Mouse (Mus musculus) adrenal gland, adult 2 months (tissue): ENCODE results near the gene Ptprd. TPM values are rescaled to one million over a fixed set of nuclear protein-coding genes. Genes with fewer than 3 reads are reported as not detected.
"Not testable (repeated sequence)": the region's sequence is repeated elsewhere in the genome, so short reads cannot be mapped to it uniquely, and the experiment has no call there.

Experiments used
- DNase-seq: peaks from one replicate; pipeline ENCODE4 v3.0.0; 2021
- polyA plus RNA-seq: library from polyadenylated mRNA; depleted of rRNA; stranded (reverse); fragments of >200 nt; gene quantifications from 2 replicates; pipeline ENCODE4 v1.2.3, GENCODE M21; 2012
- total RNA-seq, 2 experiments: library from RNA; stranded (reverse); gene quantifications; 2 replicates each; pipeline ENCODE4 v1.2.3; 2021

Gene Ptprd
- total and polyA plus RNA-seq, 3 experiments: 6.2 to 91.9 (median 79.1) TPM

- no peak for DNase-seq
Measured at GRCm38 (mm10) chr4:77889489-77889888, 322.3 kb downstream of the Ptprd start.

- DNase-seq: no peak
Measured at GRCm38 (mm10) chr4:77880213-77880612, 331.5 kb downstream of the Ptprd start.

DNA sequence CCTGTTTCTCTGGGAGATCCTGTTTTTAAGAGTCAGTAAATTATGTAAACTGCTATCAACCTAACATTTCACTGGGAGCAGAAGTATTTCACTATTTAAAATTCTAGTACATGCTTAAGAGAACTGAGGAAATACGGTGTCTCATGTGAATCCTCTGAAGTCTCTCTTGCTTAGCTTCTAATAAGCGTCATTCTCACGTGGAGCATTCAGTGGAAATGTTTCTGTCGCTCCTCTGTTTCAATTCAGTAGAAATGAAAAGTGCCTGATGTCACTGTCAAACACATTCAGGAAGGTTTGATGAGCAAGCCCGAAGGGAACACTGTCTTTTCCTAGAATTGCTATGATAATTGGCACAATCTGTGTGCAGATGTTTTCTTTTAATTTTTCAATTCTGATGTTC, 350.5 kb downstream of the Ptprd start:
- no peak for DNase-seq

DNA sequence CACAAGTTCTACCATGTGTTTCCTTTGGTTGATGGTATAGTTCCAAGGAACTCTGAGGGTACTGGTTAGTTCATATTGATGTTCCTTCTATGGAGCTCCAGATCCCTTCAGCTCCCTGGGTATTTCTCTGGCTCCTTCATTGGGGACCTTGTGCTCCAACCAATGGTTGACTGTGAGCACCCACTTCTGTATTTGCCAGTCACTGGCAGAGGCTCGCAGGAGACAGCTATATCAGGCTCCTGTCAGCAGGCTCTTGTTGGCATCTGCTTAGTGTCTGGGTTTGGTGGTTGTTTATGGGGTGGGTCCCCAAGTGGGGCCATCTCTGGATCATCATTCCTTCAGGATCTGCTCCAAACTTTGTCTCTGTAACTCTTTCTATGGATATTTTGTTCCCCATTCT, 414.4 kb downstream of the Ptprd start:
- not testable (repeated sequence) for DNase-seq

- DNase-seq: no peak
Measured at GRCm38 (mm10) chr4:77777237-77777636, 434.5 kb downstream of the Ptprd start.

DNA sequence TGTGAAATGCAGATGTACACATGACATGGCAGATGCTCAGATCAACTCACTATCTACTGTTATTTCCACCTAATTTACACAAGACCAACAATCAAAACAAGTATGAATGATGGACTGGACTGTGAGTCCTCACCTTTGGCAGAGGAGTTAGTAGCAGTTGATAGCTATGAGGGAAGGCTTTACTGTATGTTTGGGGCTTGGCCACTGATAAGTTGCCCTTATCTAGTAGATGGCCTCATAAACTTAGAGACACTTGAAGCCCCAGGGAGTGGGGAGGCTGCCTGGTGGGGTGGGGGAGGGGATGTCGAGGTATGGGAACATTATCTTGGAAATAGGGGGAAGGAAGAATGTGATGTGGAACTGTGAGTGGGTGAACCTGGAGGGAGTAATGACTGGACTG, 448.0 kb downstream of the Ptprd start:
- DNase-seq: no peak

- no peak for DNase-seq
Measured at GRCm38 (mm10) chr4:77743391-77743790, 468.4 kb downstream of the Ptprd start.

DNA sequence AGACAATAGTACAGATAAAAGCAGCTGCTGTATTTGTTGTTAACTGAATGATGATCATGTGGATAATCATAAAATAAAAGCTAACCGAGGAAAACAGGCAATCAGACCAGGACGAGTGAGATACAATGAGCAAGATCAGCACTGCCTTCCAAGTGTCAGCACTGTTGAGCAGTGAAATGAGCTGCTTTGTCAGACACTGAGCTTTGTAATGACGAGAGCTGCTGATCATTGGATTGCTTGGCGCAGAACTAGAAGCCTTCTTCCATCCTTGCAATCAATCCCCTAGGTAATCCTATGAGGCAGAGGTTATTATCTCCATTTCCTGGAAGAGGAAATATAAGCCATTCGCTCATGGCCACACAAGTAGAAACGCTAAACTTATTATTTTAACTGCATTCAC, 489.9 kb downstream of the Ptprd start:
- DNase-seq: no peak

- no peak for DNase-seq
Measured at GRCm38 (mm10) chr4:77717792-77718191, 494.0 kb downstream of the Ptprd start.

GRCm38 (mm10) chr4:77710231-77710630, 501.5 kb downstream of the Ptprd start:
- DNase-seq: no peak

DNA sequence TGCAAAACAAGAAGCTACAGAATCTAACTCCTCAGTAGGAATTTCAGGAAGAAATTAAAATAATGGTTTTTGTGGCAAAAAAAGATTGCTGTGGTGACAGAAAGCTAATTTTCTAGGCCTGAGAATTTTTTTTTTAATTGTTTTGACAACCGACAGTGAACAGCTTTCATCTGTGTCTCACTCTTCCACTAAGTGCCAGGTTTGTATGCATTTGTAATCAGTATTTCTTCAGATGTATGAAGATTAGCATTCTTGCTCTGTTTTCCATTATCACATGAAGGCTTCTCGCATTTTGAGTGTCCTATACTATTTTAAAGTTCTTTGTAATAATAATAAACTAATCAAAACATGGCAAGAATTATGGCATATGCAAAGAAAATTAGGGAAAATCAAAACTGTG, 513.5 kb downstream of the Ptprd start:
- DNase-seq: no peak

- no peak for DNase-seq
Measured at GRCm38 (mm10) chr4:77675798-77676197, 536.0 kb downstream of the Ptprd start.

DNA sequence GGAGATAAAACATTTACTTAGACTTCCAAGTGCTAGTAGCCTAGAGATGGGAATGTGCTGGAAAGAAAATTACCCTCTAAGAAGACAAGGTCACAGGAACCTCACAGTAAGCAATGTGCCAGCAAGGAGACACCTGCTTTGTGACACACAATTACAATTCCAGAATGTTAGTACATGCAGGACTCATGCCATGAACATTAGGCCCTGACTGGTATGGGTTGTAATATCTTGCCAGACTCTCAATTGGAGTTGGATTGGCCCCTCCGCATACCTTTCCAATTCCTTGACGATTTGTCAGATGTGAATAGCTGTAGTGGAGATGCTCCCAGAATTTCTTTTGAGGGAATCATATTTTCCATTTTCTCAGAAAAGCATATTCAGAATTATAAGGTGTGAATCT, 547.0 kb downstream of the Ptprd start:
- DNase-seq: no peak

- DNase-seq: no peak
Measured at GRCm38 (mm10) chr4:77662309-77662708, 549.5 kb downstream of the Ptprd start.

GRCm38 (mm10) chr4:77655669-77656068, 556.1 kb downstream of the Ptprd start:
- DNase-seq: no peak

- DNase-seq: no peak
Measured at GRCm38 (mm10) chr4:77649615-77650325, 562.0 kb downstream of the Ptprd start.

DNA sequence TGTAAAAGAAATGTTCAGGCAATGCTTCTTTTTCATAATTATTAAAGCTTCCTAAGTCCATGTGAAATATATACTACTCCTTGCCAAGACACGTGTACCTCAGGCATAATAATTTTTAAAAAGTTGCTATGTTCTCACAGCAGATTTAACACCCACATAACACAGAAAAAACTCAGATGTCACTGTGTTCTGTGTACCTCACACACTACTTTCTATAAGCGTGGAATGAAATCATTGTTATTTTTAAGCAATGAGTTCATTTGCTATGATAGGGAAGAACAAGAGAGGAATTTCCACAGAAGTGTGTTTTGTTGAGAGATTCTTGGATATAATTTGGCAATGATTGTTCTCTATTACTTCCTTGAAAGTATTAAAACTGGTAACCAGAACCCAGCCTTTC, 562.9 kb downstream of the Ptprd start:
- no peak for DNase-seq

DNA sequence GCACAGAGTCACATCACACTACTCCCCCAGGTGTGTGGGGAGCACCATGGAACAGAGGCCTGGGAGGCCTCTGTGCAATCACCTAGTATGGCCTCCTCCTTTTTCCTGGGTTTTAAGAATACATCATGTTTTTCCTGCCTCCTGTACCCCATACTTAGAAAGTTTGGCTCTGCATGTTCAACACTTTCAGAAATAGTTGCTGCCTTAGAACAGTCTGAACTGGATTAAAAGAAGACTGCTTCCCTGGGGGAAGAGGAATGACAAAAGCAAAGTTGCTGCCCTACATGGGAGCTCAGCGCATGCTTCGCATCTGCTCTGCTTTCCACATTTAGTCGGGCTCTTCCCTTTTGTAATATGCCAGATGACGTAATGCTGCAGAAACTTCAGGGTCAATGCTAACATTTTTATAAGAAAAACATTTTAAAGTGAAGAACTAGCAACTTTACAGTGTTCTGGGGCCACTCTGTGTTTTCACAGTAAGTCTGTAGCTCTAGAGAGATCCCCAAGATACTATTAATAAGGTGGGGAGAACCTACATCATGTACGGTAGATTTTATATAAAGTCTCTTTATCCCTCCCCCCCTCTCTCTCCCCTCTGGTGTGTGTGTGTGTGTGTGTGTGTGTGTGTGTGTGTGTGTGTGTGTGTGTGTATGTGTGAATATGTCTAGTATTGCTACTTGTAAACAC, 564.2 kb downstream of the Ptprd start:
- peak; percentile 9 for DNase-seq

DNA sequence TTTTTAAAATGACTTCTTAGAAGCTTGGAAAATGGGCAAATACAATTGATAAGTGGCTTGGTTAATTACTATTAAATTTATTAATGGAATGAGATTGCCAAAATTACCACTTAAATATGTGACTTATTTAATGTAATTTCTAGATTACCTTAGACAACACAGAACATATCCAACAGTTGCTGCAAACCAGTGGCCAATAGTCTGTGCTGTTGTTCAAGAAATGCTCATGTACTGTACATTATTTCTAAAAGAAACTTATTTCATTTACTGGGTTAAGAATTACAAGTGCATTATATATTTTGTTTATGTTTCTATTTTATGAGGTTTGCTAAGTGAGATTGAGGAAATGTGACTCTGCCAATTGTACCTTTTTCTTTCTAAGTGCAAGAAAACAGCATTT, 567.3 kb downstream of the Ptprd start:
- no peak for DNase-seq

- no peak for DNase-seq
Measured at GRCm38 (mm10) chr4:77640022-77640421, 571.7 kb downstream of the Ptprd start.

- DNase-seq: no peak
Measured at GRCm38 (mm10) chr4:77613129-77613528, 598.6 kb downstream of the Ptprd start.

DNA sequence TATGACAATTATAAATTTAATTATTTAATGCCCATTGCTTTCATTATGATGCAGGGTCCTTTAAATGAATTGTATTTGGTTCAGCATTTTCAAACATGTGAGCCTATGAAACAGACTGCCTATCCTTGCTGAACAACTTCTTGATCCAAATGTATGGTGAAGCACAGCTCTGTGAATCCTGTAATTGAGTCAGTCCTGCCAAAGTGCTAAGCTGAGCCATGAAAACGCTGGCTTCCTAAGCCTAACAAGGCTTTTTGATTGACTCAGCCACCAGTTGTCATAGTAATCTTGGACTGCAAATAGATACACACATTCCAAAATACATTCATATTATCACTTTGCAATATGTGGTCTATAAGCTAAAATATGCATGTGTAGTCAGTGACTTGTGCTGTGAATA, 625.1 kb downstream of the Ptprd start:
- no peak for DNase-seq

DNA sequence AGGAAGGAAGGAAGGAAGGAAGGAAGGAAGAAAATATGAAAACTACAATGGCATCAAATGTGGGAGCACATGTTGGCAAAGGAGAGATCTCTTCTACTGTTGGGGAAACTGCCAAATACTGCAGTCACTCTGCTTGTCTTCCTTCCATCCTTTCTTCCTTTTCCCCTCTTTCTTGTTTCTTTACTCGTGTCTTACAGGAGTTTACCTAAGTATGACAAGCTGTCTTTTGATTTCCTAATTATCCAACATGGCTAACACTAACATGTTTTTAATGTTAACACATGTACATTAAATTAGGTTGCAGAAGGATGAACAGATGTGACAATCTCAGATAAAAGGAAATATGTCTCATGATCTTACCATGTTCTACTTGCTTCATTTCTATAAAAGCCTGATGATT, 625.5 kb downstream of the Ptprd start:
- no peak for DNase-seq
